Mouse (Mus musculus) bone marrow macrophage, adult 2 months (primary cell): ENCODE measurements around the gene Ncam2.

Experiments used
- CTCF ChIP-seq: IDR thresholded peaks from 2 replicates; pipeline ENCODE4 v1.5.1; 2012; ENCODE audit warnings: low read depth, mild to moderate bottlenecking, low read length, moderate library complexity
- POLR2A ChIP-seq: IDR thresholded peaks from 2 replicates; pipeline ENCODE4 v1.6.1; 2012; ENCODE audit warnings: mild to moderate bottlenecking, low read depth, low read length, borderline replicate concordance

DNA sequence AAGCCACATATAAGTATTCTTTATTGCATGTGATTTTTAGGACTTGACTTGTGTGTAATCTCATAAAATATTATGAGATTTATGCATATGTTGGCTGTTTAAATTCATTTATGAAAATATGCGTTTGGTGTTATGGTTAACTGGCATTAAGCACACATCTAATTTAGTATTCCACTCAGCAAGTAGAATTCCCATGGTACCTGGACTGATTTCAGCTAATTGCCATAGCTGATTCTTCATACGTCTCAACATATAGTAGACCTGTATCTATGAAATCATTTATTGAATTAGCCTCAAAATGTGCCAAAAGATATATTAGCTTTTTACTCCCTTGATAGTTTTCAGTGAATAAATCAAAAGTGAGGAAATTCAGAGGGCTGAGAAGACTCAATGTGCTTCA lies 302.1 kb downstream of the Ncam2 start:
- TF ChIP-seq POLR2A = no peak
- TF ChIP-seq CTCF = no peak
